Mouse (Mus musculus): ENCODE measurements around the gene Gm42372. TPM values are rescaled to one million over a fixed set of nuclear protein-coding genes. Genes with fewer than 3 reads are reported as not detected.
"Not testable (repeated sequence)": the region's sequence is repeated elsewhere in the genome, so short reads cannot be mapped to it uniquely, and the experiment has no call there.

The Gm42372 gene
- polyA plus RNA-seq, 1 experiment from 2014 or later = 3.4 TPM

DNA sequence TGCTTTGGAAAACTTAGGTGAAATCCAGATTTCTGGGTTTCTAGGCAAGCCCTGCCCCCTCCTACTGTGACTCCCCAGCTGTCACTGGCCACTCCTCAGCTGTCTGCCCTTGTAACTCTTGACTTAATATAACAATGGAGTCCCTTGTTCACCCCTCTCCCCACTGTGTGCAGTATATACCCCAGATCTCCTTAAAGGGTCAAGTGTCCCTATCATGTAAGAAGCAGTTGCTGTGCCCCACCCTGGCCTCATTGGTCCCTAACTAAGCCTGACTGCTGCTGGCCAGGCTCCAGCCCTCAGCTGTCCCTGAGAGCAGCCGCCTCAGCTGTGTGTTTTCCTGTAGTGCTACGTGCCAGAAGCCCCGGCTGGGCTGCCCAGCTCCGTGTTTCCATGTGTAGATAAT is 34.9 kb upstream of the Gm42372 start:
- Histone ChIP-seq H3K36me3 (0 out of 2 replicates have a peak, but pooled peaks cover 2% of the 10 kb centered on the region), H3K27me3 (peaks cover 45% of the 10 kb centered on the region), H3K9me3 (no peaks in the 10 kb centered on the region), H3K4me2 (replicated peaks) (peak overlapping the region; percentile 95), H3K27ac (peak overlapping the region; percentile 96), H3K4me1 (replicated peaks) (peaks cover 89% of the 10 kb centered on the region), H3K4me3 (replicated peaks) (peak overlapping the region; percentile 80), H3K9ac (replicated peaks) (peak overlapping the region; percentile 98)
- WGBS = 1% methylated on average over 4 of the region's 4 CpGs
- ATAC-seq = no peak

GRCm38 (mm10) chr7:16948923-16949458 is 33.9 kb upstream of the Gm42372 start:
- Histone ChIP-seq H3K4me1 (replicated peaks) (peaks cover 78% of the 10 kb centered on the region), H3K27ac (peak overlapping the region; percentile 80), H3K27me3 (peaks cover 45% of the 10 kb centered on the region), H3K36me3 (0 out of 2 replicates have a peak, but pooled peaks cover 2% of the 10 kb centered on the region), H3K9ac (replicated peaks) (peak overlapping the region; percentile 98), H3K4me2 (replicated peaks) (peak overlapping the region; percentile 95), H3K4me3 (replicated peaks) (peak overlapping the region; percentile 80), H3K9me3 (no peaks in the 10 kb centered on the region)
- WGBS = 53% methylated on average over 8 of the region's 8 CpGs
- no peak for ATAC-seq

DNA sequence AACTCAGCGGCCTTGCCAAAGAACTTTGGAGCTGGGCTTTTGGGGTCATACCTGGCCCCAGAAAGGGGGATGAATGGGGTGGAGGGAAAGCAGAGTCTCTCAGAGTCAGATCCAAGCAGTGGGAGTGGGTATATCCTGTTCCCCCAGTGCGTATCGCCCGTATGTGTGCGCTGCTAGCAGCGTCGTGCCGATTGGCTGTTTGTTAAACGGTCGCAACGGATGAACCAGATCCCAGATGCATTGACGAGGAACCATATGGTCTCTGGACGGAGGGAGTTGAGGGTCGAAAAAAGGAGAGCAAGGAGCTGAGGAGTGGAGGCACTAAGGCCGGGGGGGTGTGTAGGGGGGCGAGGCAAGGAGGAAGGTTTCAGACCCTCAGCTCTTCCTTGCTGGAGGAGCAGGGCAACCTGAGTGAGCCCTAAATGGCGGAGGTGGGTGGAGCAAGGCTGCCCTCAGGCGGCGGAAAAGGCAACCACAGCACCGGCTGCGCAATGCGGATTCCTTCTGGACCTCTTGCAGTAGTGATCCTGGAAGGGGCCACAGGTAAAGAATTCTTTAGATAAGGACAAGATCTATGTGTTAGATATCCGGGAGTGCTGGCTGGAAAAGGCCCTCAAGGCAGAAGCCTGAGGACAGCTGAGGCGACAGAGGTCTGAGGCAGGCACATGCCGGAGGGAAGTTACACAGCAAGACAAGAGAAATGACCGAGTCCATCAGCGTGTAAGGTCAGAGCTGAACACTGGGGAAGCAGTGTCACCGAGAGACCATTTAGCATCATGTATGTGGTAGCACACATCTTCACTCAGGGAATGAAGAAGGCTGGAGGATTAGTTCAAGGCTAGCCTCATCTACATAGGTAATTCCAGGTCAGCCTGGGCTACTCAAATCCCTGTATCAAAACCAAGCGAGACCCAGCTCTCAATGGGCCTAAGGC is 32.7 kb upstream of the Gm42372 start:
- peak; percentile 70 for ATAC-seq
- no peaks in the 10 kb centered on the region for H3K9me3 ChIP-seq
- H3K9ac ChIP-seq (replicated peaks) = peak overlapping the region; percentile 66
- 10% methylated on average over 29 of the region's 29 CpGs for WGBS
- peak overlapping the region; percentile 95 for H3K4me2 ChIP-seq (replicated peaks)
- H3K27ac ChIP-seq = peak overlapping the region; percentile 80
- H3K36me3 ChIP-seq = 0 out of 2 replicates have a peak, but pooled peaks cover 2% of the 10 kb centered on the region
- peaks cover 44% of the 10 kb centered on the region for H3K27me3 ChIP-seq
- H3K4me1 ChIP-seq (replicated peaks) = peaks cover 71% of the 10 kb centered on the region
- peak overlapping the region; percentile 80 for H3K4me3 ChIP-seq (replicated peaks)

DNA sequence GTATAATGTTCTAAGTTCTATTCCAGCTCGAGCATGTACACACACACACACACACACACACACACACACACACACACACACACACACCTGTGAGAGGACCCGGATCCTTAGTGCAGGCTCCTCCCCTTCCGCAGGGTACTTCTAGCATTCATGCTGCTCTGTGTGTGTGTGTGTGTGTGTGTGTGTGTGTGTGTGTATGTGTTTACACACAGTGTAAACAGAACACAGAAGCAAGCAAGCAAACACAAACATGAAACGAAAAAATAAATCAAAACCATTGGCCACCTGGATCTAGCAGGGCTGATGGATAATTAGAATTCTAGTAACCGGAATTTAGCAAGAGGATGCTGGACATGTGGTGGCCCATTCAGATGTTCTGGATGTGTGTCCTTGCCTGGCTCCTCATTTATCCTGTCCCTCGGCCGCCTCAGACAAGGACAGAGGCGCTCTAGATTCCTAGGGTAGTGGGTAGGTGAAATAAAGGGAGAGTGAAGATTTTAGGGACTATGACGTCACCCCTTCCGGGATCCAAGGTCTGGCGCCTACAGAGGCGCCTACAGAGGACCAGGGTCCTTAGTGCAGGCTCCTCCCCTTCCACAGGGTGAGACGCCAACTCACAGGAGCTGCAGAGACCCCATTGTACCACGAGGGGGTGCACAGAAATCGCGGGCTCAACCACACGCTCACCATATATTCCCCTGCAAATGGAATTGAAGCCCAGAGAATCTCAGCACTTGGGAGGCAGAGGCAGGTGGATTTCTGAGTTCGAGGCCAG is 31.8 kb upstream of the Gm42372 start:
- H3K36me3 ChIP-seq = 0 out of 2 replicates have a peak, but pooled peaks cover 2% of the 10 kb centered on the region
- 27% methylated on average over 18 of the region's 18 CpGs for WGBS
- no peak overlapping the region for H3K4me3 ChIP-seq (replicated peaks)
- peak overlapping the region; percentile 56 for H3K27ac ChIP-seq
- H3K4me1 ChIP-seq (replicated peaks) = peaks cover 65% of the 10 kb centered on the region
- H3K9ac ChIP-seq (replicated peaks) = no peak overlapping the region
- peak; percentile 57 for ATAC-seq
- H3K4me2 ChIP-seq (replicated peaks) = 0 out of 2 replicates have a peak overlapping the region, but pooled peaks have one; percentile 13
- peaks cover 35% of the 10 kb centered on the region for H3K27me3 ChIP-seq
- no peaks in the 10 kb centered on the region for H3K9me3 ChIP-seq

DNA sequence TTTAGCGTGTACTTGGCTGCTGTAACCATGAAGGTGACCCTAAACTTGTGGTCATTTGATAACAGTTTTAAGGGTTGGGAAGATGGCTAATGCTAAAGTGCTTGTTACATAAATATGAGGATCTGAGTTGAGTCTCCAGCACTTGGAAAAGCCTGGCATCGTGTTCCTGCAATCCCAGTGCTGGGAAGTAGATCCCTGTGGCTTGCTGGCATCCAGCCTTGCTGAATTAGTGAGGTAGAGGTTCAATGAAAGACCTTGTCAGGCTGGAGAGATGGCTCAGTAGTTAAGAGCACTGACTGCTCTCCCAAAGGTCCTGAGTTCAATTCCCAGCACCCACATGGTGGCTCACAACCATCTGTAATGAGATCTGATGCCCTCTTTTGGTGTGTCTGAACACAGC is 29.1 kb upstream of the Gm42372 start:
- not testable (repeated sequence) for H3K9ac ChIP-seq (replicated peaks); H3K4me2 ChIP-seq (replicated peaks); ATAC-seq; H3K4me3 ChIP-seq (replicated peaks); H3K27ac ChIP-seq; H3K36me3 ChIP-seq; H3K9me3 ChIP-seq
- WGBS = 78% methylated on average over 2 of the region's 2 CpGs
- peaks cover 64% of the 10 kb centered on the region for H3K4me1 ChIP-seq (replicated peaks)
- peaks cover 12% of the 10 kb centered on the region for H3K27me3 ChIP-seq

DNA sequence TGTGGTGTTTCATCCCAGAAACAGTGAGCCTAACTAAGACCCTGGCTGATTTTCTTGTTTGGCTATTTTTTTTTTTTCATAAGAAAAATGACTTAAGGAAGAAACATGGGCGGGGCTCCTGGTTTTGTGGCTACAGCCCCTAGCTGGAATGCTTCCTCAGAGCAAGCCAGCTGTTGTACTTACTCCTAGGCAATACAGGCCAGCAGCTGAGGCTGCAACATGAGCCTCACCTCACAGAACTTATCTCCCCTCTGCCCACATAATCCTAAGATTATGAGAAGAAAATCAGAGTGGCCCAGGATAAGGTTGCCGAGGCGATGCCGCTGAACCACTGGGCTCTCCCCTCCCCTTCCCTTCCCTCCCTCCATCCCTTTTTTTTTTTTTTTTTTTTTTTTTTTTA is 27.2 kb upstream of the Gm42372 start:
- 77% methylated on average over 4 of the region's 4 CpGs for WGBS
- Histone ChIP-seq H3K4me3 (replicated peaks) (no peak overlapping the region), H3K27ac (peak overlapping the region; percentile 31; the same call in 1 of the 2 replicates), H3K9me3 (no peaks in the 10 kb centered on the region), H3K4me1 (replicated peaks) (peaks cover 61% of the 10 kb centered on the region), H3K27me3 (no peaks in the 10 kb centered on the region), H3K4me2 (replicated peaks) (no peak overlapping the region), H3K9ac (replicated peaks) (no peak overlapping the region), H3K36me3 (no peaks in the 10 kb centered on the region)
- ATAC-seq = no peak

DNA sequence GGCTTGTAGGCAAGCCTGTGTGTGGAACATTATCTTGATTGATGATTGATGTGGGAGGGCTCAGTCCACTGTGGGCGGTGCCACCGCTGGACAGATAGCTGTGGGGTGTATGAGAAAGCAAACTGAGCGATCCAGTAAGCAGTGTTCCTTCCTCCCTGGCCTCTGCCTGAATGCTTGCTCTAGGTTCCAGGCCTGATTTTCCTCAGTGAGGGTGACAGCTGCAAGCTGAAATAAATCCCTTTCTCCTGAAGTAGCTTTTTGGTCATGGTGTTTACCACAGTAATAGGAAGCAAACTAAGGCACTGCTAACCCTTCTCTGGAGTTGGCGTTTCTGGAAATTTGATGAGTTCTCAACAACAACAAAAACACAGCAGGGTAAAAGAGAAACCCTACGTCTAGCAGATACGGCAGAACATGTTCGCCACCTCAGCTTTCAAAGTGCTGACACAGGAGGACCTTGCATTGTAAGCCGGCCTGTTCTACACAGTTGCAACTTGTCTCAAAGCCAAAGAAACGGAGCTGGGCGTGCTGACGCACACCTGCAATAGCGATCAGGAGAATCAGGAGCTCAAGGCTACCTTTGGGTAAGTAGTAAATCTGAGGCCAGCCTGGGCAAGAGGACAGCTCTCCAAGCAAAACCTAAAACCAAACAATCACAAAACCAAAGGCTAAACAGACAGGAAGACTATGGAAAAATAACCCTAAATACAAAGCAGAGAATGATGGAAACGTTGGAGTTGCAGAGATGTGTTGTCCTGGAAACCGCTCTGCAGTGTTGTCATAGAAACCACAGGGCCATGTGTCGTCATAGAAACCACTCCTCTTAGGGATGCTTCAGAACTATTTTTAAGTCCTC is 26.2 kb upstream of the Gm42372 start:
- Histone ChIP-seq H3K4me1 (replicated peaks) (peaks cover 65% of the 10 kb centered on the region), H3K27me3 (no peaks in the 10 kb centered on the region), H3K4me2 (replicated peaks) (peak overlapping the region; percentile 32), H3K9me3 (no peaks in the 10 kb centered on the region), H3K9ac (replicated peaks) (peak overlapping the region; percentile 44; the same call in 1 of the 2 replicates), H3K36me3 (0 out of 2 replicates have a peak, but pooled peaks cover 3% of the 10 kb centered on the region), H3K4me3 (replicated peaks) (no peak overlapping the region), H3K27ac (peak overlapping the region; percentile 94)
- 0 out of 2 replicates have a peak, but pooled peaks have one; percentile 25 for ATAC-seq
- 32% methylated on average over 15 of the region's 15 CpGs for WGBS

DNA sequence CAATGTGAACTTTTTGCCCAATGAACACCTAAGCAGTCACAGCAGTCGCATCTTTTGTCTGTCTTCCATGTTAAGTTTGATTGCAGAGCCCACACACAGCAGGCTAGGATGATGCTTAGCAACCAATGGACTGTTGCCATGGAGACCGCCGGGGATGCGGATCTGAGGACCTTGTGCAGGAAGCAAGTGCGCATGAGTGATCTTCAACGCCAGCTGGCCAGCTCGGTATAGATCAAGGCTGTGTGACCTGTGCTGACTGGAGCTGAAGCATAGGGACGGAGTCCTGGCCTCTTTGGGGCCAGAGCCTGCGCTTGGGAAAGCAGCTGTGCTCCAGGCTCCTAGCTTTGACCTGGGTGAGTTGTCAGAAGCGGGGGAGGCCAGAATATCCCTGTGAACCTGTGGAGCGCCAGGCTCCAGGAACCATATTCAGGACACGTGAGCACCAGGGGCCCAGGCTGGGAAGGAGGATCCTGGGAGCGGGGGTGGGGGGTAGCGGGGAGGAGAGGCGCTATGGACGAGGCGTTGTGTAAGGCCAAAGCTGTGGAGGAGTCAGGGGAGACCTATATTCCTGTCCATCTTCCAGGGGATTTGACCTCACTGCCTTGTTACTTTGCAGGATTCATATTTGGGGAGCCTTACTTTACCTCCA is 23.2 kb upstream of the Gm42372 start, which contains the start of gene Pnmal1:
Pnmal1 (plus strand) TSS at position 141 of the 649 bp plus-strand sequence.
- H3K4me2 ChIP-seq (replicated peaks) = peak within 1 kb of the TSS; percentile 76
- H3K9ac ChIP-seq (replicated peaks) = peak within 1 kb of the TSS; percentile 57
- no peaks in the 10 kb centered on the region for H3K27me3 ChIP-seq
- no peaks in the 10 kb centered on the region for H3K9me3 ChIP-seq
- H3K27ac ChIP-seq = peak within 1 kb of the TSS; percentile 92
- peak; percentile 97 for ATAC-seq
- 3% methylated on average over 17 of the region's 17 CpGs for WGBS
- H3K36me3 ChIP-seq = peaks cover 22% of the 10 kb centered on the region
- H3K4me1 ChIP-seq (replicated peaks) = peaks cover 67% of the 10 kb centered on the region
- peak within 1 kb of the TSS; percentile 39 for H3K4me3 ChIP-seq (replicated peaks)

- Histone ChIP-seq H3K36me3 (peaks cover 23% of the 10 kb centered on the region), H3K27me3 (no peaks in the 10 kb centered on the region), H3K9me3 (no peaks in the 10 kb centered on the region), H3K9ac (replicated peaks) (no peak overlapping the region), H3K4me3 (replicated peaks) (0 out of 2 replicates have a peak overlapping the region, but pooled peaks have one; percentile 7), H3K27ac (0 out of 2 replicates have a peak overlapping the region, but pooled peaks have one; percentile 92), H3K4me1 (replicated peaks) (peaks cover 58% of the 10 kb centered on the region), H3K4me2 (replicated peaks) (peak overlapping the region; percentile 76)
- ATAC-seq = no peak
- WGBS = 87% methylated on average over 5 of the region's 5 CpGs
Measured at GRCm38 (mm10) chr7:16961678-16962077, 21.2 kb upstream of the Gm42372 start.

DNA sequence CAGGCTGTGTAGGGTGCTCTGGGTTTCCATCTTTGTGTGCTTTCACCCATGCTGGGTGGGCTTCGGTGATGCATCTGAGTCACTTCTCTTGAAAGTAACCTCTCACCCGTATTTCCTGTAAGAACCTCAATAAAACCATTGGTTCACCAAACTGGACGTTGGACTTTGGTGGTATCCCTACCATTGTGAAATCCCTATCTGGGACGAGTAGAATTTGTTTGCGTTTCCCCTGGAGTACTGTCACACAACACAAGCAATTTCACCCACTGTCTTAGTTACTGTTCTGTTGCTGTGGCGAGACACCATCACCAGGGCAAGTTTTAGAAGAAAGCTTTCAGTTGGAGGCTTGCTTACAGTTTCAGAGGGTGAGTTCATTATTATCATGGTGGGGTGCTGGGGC is 14.5 kb upstream of the Gm42372 start:
- Histone ChIP-seq H3K4me1 (replicated peaks) (no peaks in the 10 kb centered on the region), H3K4me3 (replicated peaks) (no peak overlapping the region), H3K36me3 (0 out of 2 replicates have a peak, but pooled peaks cover 9% of the 10 kb centered on the region), H3K9ac (replicated peaks) (no peak overlapping the region), H3K27me3 (no peaks in the 10 kb centered on the region), H3K27ac (no peak overlapping the region), H3K4me2 (replicated peaks) (no peak overlapping the region), H3K9me3 (no peaks in the 10 kb centered on the region; the same call in 1 of the 2 replicates)
- ATAC-seq = no peak
- WGBS = 83% methylated on average over 6 of the region's 6 CpGs

Measured in midbrain, embryonic 13.5 days (tissue).